Mouse (Mus musculus): ENCODE data around the gene Fasl.

The Fasl gene

GRCm38 (mm10) chr1:161788339-161788738, at the start of gene Fasl:
Gene Fasl (minus strand): TSS chr1:161788495.
- Histone ChIP-seq H3K27me3 (ENCODE audit: insufficient read depth, low read length) (no peaks in the 10 kb centered on the region), H3K4me1 (replicated peaks; ENCODE audit: low read depth, low read length) (peaks cover 11% of the 10 kb centered on the region), H3K36me3 (ENCODE audit: insufficient read depth, low read length) (no peaks in the 10 kb centered on the region), H3K4me3 (replicated peaks; ENCODE audit: low read length) (no peak within 1 kb of the TSS), H3K9me3 (ENCODE audit: low read length) (no peaks in the 10 kb centered on the region)
- TF ChIP-seq CTCF (conservative IDR thresholded peaks at IDR 0.05; ENCODE audit: low read length) (no peak), POU5F1 (IDR thresholded peaks at IDR 0.05; ENCODE audit: borderline replicate concordance, low read length) (no peak), NANOG (IDR thresholded peaks at IDR 0.05; ENCODE audit: borderline replicate concordance, low read length) (no peak)

GRCm38 (mm10) chr1:161826677-161827076, 38.4 kb upstream of the Fasl start:
- peaks cover 29% of the 10 kb centered on the region for H3K36me3 ChIP-seq (ENCODE audit: insufficient read depth, low read length)
- no peak overlapping the region for H3K4me3 ChIP-seq (replicated peaks; ENCODE audit: low read length)
- no peak for TF ChIP-seq CTCF (conservative IDR thresholded peaks at IDR 0.05; ENCODE audit: low read length)
- H3K9me3 ChIP-seq (ENCODE audit: low read length) = no peaks in the 10 kb centered on the region
- no peaks in the 10 kb centered on the region for H3K4me1 ChIP-seq (replicated peaks; ENCODE audit: low read depth, low read length)
- no peaks in the 10 kb centered on the region for H3K27me3 ChIP-seq (ENCODE audit: insufficient read depth, low read length)

DNA sequence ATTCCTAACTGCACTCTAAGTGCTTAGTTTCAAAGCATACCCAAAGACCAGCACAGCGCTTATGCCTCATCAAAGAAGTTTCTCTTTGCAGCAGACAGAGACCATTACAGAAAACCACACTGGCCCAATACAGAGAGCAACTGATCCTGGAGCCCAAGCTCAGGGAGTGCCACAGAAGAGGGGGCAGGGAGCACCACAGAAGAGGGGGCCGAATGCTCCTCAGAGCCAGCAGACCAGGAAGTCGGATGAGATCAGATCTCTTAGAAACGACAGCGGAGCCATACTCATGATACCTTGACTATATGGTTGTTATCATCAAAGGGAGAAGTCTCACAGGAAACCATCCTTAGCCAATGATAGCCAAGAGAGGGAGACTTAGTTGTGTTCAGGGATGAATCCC, 21.1 kb upstream of the Fasl start:
- H3K9me3 ChIP-seq (ENCODE audit: low read length) = no peaks in the 10 kb centered on the region
- H3K27me3 ChIP-seq (ENCODE audit: insufficient read depth, low read length) = no peaks in the 10 kb centered on the region
- H3K36me3 ChIP-seq (ENCODE audit: insufficient read depth, low read length) = no peaks in the 10 kb centered on the region
- TF ChIP-seq NANOG (IDR thresholded peaks at IDR 0.05; ENCODE audit: borderline replicate concordance, low read length) (no peak), CTCF (conservative IDR thresholded peaks at IDR 0.05; ENCODE audit: low read length) (no peak), POU5F1 (IDR thresholded peaks at IDR 0.05; ENCODE audit: borderline replicate concordance, low read length) (no peak)
- no peaks in the 10 kb centered on the region for H3K4me1 ChIP-seq (replicated peaks; ENCODE audit: low read depth, low read length)
- H3K4me3 ChIP-seq (replicated peaks; ENCODE audit: low read length) = no peak overlapping the region

DNA sequence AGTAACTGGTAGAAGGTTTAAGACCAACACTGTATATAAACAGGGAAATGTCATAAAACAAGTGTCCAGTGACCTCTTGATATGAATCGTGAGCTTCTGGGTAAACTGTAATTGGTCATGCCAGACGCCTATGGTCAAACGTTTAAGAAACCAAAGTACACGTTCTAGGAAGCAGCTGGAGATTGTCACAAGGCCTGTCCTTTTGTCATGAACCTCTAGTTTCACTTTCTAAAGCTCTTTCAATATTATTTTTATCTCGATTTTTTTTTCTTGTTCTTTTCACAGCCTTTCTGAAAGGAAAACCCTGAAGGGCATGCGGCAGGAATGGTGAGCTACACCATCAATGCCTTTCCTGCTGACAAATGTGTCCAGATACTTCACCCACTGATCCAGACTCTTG, 20.7 kb upstream of the Fasl start:
- Histone ChIP-seq H3K9me3 (ENCODE audit: low read length) (no peaks in the 10 kb centered on the region), H3K4me3 (replicated peaks; ENCODE audit: low read length) (no peak overlapping the region), H3K36me3 (ENCODE audit: insufficient read depth, low read length) (no peaks in the 10 kb centered on the region), H3K4me1 (replicated peaks; ENCODE audit: low read depth, low read length) (no peaks in the 10 kb centered on the region), H3K27me3 (ENCODE audit: insufficient read depth, low read length) (no peaks in the 10 kb centered on the region)
- TF ChIP-seq CTCF (conservative IDR thresholded peaks at IDR 0.05; ENCODE audit: low read length) (no peak), POU5F1 (IDR thresholded peaks at IDR 0.05; ENCODE audit: borderline replicate concordance, low read length) (no peak), NANOG (IDR thresholded peaks at IDR 0.05; ENCODE audit: borderline replicate concordance, low read length) (no peak)

DNA sequence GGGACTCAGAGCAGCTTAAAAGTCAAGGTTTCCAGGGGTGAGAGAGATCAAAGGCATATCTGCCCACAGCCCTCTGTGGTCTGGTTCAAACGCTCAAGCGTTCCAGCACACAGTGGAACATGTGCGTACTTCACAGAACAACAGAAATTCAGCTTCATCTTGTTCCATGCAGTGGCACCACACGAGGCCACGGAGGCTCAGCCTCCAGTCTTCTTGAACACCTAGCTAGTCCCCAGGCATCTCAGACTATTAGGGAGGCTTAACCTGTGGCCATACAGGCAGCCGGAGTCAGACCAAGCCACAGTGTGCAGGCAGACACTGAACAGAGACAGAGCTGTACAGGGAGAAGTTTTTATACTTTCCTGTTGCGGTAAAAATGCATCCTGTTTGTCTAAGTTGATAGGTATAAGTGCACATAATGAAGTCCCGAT, 16.3 kb upstream of the Fasl start:
- TF ChIP-seq NANOG (IDR thresholded peaks at IDR 0.05; ENCODE audit: borderline replicate concordance, low read length) = no peak
- TF ChIP-seq POU5F1 (IDR thresholded peaks at IDR 0.05; ENCODE audit: borderline replicate concordance, low read length) = no peak
- TF ChIP-seq CTCF (conservative IDR thresholded peaks at IDR 0.05; ENCODE audit: low read length) = no peak
- Histone ChIP-seq H3K4me1 (replicated peaks; ENCODE audit: low read depth, low read length) (0 out of 2 replicates have a peak, but pooled peaks cover 3% of the 10 kb centered on the region), H3K4me3 (replicated peaks; ENCODE audit: low read length) (no peak overlapping the region), H3K27me3 (ENCODE audit: insufficient read depth, low read length) (no peaks in the 10 kb centered on the region), H3K36me3 (ENCODE audit: insufficient read depth, low read length) (no peaks in the 10 kb centered on the region), H3K9me3 (ENCODE audit: low read length) (0 out of 2 replicates have a peak, but pooled peaks cover 3% of the 10 kb centered on the region)

GRCm38 (mm10) chr1:161801321-161801720, 13.0 kb upstream of the Fasl start:
- H3K4me3 ChIP-seq (replicated peaks; ENCODE audit: low read length) = no peak overlapping the region
- H3K36me3 ChIP-seq (ENCODE audit: insufficient read depth, low read length) = no peaks in the 10 kb centered on the region
- no peaks in the 10 kb centered on the region for H3K27me3 ChIP-seq (ENCODE audit: insufficient read depth, low read length)
- 0 out of 2 replicates have a peak, but pooled peaks cover 3% of the 10 kb centered on the region for H3K4me1 ChIP-seq (replicated peaks; ENCODE audit: low read depth, low read length)
- TF ChIP-seq CTCF (conservative IDR thresholded peaks at IDR 0.05; ENCODE audit: low read length) (no peak), POU5F1 (IDR thresholded peaks at IDR 0.05; ENCODE audit: borderline replicate concordance, low read length) (no peak), NANOG (IDR thresholded peaks at IDR 0.05; ENCODE audit: borderline replicate concordance, low read length) (no peak)
- H3K9me3 ChIP-seq (ENCODE audit: low read length) = 0 out of 2 replicates have a peak, but pooled peaks cover 4% of the 10 kb centered on the region

GRCm38 (mm10) chr1:161800256-161800655, 12.0 kb upstream of the Fasl start:
- no peaks in the 10 kb centered on the region for H3K27me3 ChIP-seq (ENCODE audit: insufficient read depth, low read length)
- H3K4me3 ChIP-seq (replicated peaks; ENCODE audit: low read length) = no peak overlapping the region
- 0 out of 2 replicates have a peak, but pooled peaks cover 3% of the 10 kb centered on the region for H3K4me1 ChIP-seq (replicated peaks; ENCODE audit: low read depth, low read length)
- H3K36me3 ChIP-seq (ENCODE audit: insufficient read depth, low read length) = no peaks in the 10 kb centered on the region
- H3K9me3 ChIP-seq (ENCODE audit: low read length) = 0 out of 2 replicates have a peak, but pooled peaks cover 4% of the 10 kb centered on the region
- TF ChIP-seq CTCF (conservative IDR thresholded peaks at IDR 0.05; ENCODE audit: low read length) (no peak), POU5F1 (IDR thresholded peaks at IDR 0.05; ENCODE audit: borderline replicate concordance, low read length) (no peak), NANOG (IDR thresholded peaks at IDR 0.05; ENCODE audit: borderline replicate concordance, low read length) (no peak)

GRCm38 (mm10) chr1:161799791-161800190, 11.5 kb upstream of the Fasl start:
- Histone ChIP-seq H3K36me3 (ENCODE audit: insufficient read depth, low read length) (no peaks in the 10 kb centered on the region), H3K4me1 (replicated peaks; ENCODE audit: low read depth, low read length) (0 out of 2 replicates have a peak, but pooled peaks cover 3% of the 10 kb centered on the region), H3K4me3 (replicated peaks; ENCODE audit: low read length) (no peak overlapping the region), H3K27me3 (ENCODE audit: insufficient read depth, low read length) (no peaks in the 10 kb centered on the region), H3K9me3 (ENCODE audit: low read length) (0 out of 2 replicates have a peak, but pooled peaks cover 4% of the 10 kb centered on the region)
- TF ChIP-seq NANOG (IDR thresholded peaks at IDR 0.05; ENCODE audit: borderline replicate concordance, low read length) = no peak
- TF ChIP-seq CTCF (conservative IDR thresholded peaks at IDR 0.05; ENCODE audit: low read length) = no peak
- TF ChIP-seq POU5F1 (IDR thresholded peaks at IDR 0.05; ENCODE audit: borderline replicate concordance, low read length) = no peak

DNA sequence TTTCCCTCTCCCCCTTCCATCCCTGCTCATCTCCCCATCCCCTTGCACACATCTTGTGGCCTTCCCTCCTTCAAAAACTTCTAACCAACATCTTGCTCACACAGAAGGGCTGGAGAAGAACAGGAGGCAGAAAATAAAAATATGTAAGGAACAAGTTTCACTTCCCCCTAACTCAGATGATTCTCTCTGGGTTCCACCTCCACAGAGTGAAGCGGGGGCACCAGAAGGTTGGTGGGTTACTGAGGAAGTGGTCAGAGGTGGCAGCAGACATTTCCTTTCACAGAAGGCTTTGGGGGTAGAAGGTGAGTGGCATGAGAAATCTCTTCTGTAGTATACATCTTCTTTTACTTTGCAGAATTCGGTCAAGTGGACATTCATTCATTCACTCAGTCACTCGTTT, 10.6 kb upstream of the Fasl start:
- Histone ChIP-seq H3K4me3 (replicated peaks; ENCODE audit: low read length) (no peak overlapping the region), H3K9me3 (ENCODE audit: low read length) (0 out of 2 replicates have a peak, but pooled peaks cover 4% of the 10 kb centered on the region), H3K27me3 (ENCODE audit: insufficient read depth, low read length) (no peaks in the 10 kb centered on the region), H3K4me1 (replicated peaks; ENCODE audit: low read depth, low read length) (0 out of 2 replicates have a peak, but pooled peaks cover 3% of the 10 kb centered on the region), H3K36me3 (ENCODE audit: insufficient read depth, low read length) (no peaks in the 10 kb centered on the region)
- no peak for TF ChIP-seq CTCF (conservative IDR thresholded peaks at IDR 0.05; ENCODE audit: low read length)
- no peak for TF ChIP-seq NANOG (IDR thresholded peaks at IDR 0.05; ENCODE audit: borderline replicate concordance, low read length)
